Mouse (Mus musculus): ENCODE data around the gene Abl1.
A peak's percentile ranks its signal among the peaks of the same experiment; 100 is the strongest.

Abl1 gene

GRCm38 (mm10) chr2:31789215-31789614 is 101.0 kb downstream of the Abl1 start:
- DNase-seq, result no peak

GRCm38 (mm10) chr2:31790728-31791251 is 102.6 kb downstream of the Abl1 start:
- DNase-seq, result peak; percentile 30 to 51

GRCm38 (mm10) chr2:31791260-31791659 is 103.1 kb downstream of the Abl1 start:
- no peak for DNase-seq

- DNase-seq, result no peak
Observed at GRCm38 (mm10) chr2:31792611-31793010, 104.4 kb downstream of the Abl1 start.

- DNase-seq, result no peak
Observed at GRCm38 (mm10) chr2:31796943-31797342, 108.8 kb downstream of the Abl1 start.

- DNase-seq, result no peak
Observed at GRCm38 (mm10) chr2:31801416-31801815, 113.2 kb downstream of the Abl1 start.

GRCm38 (mm10) chr2:31802811-31803210 is 114.6 kb downstream of the Abl1 start:
- no peak for DNase-seq

- DNase-seq, result peak; percentile 29 to 49
Observed at GRCm38 (mm10) chr2:31803480-31803879, 115.3 kb downstream of the Abl1 start.

GRCm38 (mm10) chr2:31806639-31807382 is 118.6 kb downstream of the Abl1 start:
- DNase-seq, result no peak

- DNase-seq, result peak in 1 of 2 experiments; percentile 28
Observed at GRCm38 (mm10) chr2:31808410-31809357, 120.5 kb downstream of the Abl1 start.

GRCm38 (mm10) chr2:31809358-31809740 is 121.2 kb downstream of the Abl1 start:
- DNase-seq, result no peak

GRCm38 (mm10) chr2:31810444-31810843 is 122.3 kb downstream of the Abl1 start, which contains the start of gene Qrfp:
Gene Qrfp, minus strand, starts transcription at chr2:31810580.
- DNase-seq, result no peak

- DNase-seq, result no peak
Observed at GRCm38 (mm10) chr2:31811086-31811958, 123.1 kb downstream of the Abl1 start.

GRCm38 (mm10) chr2:31813641-31814040 is 125.5 kb downstream of the Abl1 start:
- DNase-seq, result no peak

GRCm38 (mm10) chr2:31814699-31815098 is 126.5 kb downstream of the Abl1 start:
- no peak for DNase-seq

GRCm38 (mm10) chr2:31815367-31815766 is 127.2 kb downstream of the Abl1 start:
- DNase-seq, result peak; percentile 52 to 78

GRCm38 (mm10) chr2:31822524-31823371 is 134.6 kb downstream of the Abl1 start:
- no peak for DNase-seq

GRCm38 (mm10) chr2:31823933-31824730 is 136.0 kb downstream of the Abl1 start:
- DNase-seq, result no peak

GRCm38 (mm10) chr2:31825469-31825911 is 137.3 kb downstream of the Abl1 start:
- no peak for DNase-seq
